Mouse (Mus musculus): ENCODE measurements at regions not wholly inside any gene's neighbourhood (a gene's known extent, or its start where the extent isn't known, plus 50 kb on each side); places are given as distances from the start of the nearest gene placed in this dataset.

DNA sequence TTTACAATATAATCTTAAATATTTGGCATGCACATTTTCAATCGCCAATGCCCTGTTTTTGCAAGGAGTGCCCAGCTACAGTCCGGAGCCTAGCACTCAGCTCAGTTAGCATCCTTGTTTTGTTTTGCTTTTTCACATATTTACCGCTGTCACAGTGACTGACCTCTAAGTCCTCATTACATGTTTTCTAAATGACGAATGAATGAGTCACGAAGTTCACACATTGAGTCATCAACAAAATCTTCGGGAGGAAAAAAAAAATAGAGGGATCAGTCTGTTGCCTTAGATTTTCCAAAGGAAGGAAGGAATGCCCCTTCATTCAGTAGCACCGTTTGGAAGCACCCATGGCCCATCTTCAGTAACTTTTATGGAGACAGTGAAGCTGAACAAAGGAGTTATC is 342.9 kb upstream of the Actbl2 start:
- Histone ChIP-seq H3K4me1 (peaks cover 8% of the 10 kb centered on the region), H3K27ac (replicated peaks) (no peak overlapping the region), H3K36me3 (replicated peaks) (no peaks in the 10 kb centered on the region), H3K27me3 (replicated peaks; ENCODE audit: low read depth, poor library complexity, severe bottlenecking) (no peaks in the 10 kb centered on the region), H3K9me3 (no peaks in the 10 kb centered on the region), H3K4me3 (no peak overlapping the region)
- WGBS: 90% methylated on average over 7 of the region's 7 CpGs
- no peak for DNase-seq (ENCODE audit: low spot score)

DNA sequence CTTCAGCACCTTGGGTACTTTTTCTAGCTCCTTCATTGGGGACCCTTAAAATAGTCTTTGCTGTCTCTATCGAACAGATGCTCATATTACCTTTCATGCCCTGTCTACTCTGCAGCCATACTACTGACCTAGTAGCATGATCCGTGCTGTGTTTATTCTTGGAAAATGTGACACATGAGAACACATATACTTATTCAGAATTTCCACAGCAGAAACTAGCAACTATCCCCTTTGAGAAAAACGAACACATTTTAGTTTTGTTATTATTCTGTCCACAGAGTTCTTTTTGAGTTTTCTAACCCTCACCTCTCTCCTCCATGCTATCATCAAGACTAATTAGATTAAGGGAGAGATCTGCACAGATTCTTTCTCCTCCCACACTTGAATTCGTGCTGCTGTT is 341.6 kb upstream of the Actbl2 start:
- no peak overlapping the region for H3K4me3 ChIP-seq
- WGBS: 81% methylated on average over 4 of the region's 4 CpGs

GRCm38 (mm10) chr13:110913687-110914086 is 341.1 kb upstream of the Actbl2 start:
- no peaks in the 10 kb centered on the region for H3K9me3 ChIP-seq
- H3K27me3 ChIP-seq (replicated peaks; ENCODE audit: low read depth, poor library complexity, severe bottlenecking): no peaks in the 10 kb centered on the region
- no peak overlapping the region for H3K27ac ChIP-seq (replicated peaks)
- H3K36me3 ChIP-seq (replicated peaks): no peaks in the 10 kb centered on the region
- no peaks in the 10 kb centered on the region for H3K4me1 ChIP-seq
- DNase-seq (ENCODE audit: low spot score): no peak
- 87% methylated on average over 5 of the region's 5 CpGs for WGBS
- H3K4me3 ChIP-seq: no peak overlapping the region

More for the DNA sequence above, 341.6 kb upstream of the Actbl2 start:
- Histone ChIP-seq H3K27ac (replicated peaks) (no peak overlapping the region), H3K4me1 (no peaks in the 10 kb centered on the region), H3K36me3 (replicated peaks) (no peaks in the 10 kb centered on the region), H3K27me3 (replicated peaks; ENCODE audit: low read depth, poor library complexity, severe bottlenecking) (no peaks in the 10 kb centered on the region), H3K9me3 (no peaks in the 10 kb centered on the region)
- no peak for DNase-seq (ENCODE audit: low spot score)

DNA sequence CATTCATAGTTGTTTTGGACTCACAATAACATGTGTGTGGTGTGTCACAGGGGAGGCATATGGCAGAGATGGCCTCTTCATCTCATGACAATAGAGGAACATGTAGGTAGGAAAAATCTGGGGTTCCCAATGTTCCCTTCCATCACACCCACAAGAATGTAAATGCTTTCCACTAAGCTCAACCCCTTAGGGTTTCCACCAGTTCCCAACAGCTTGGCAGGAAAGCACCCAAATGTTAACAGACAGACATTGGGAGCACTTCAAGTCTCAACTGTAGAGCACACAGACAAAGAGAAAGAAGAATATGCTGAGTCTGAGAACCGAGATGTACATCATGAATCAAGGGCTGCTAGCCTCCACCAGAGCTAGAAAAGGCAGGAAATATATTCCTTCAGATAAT is 339.7 kb upstream of the Actbl2 start:
- H3K9me3 ChIP-seq: no peaks in the 10 kb centered on the region
- H3K36me3 ChIP-seq (replicated peaks): no peaks in the 10 kb centered on the region
- H3K27ac ChIP-seq (replicated peaks): no peak overlapping the region
- DNase-seq (ENCODE audit: low spot score): no peak
- 87% methylated on average over 1 of the region's 1 CpGs for WGBS
- H3K4me1 ChIP-seq: no peaks in the 10 kb centered on the region
- no peaks in the 10 kb centered on the region for H3K27me3 ChIP-seq (replicated peaks; ENCODE audit: low read depth, poor library complexity, severe bottlenecking)
- no peak overlapping the region for H3K4me3 ChIP-seq

DNA sequence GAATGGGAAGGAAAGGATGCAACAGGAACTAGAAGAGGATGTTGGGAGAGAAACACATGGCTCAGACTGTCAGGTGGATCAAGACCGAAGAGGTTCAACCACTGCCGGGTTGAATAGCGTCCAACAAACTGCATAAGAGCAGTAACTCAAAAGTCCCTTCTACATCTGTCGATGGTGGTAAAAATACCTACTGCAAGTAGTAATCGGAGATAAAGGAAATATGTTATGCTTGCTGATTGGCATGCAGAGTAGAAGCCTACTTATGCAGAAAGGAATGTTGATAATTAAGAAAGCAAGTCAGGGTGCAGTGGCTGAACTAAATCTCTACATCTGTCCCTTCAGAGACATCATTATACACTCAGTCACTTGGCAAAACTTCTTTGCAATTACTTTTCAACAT is 330.9 kb upstream of the Actbl2 start:
- no peaks in the 10 kb centered on the region for H3K9me3 ChIP-seq
- WGBS: 93% methylated on average over 5 of the region's 5 CpGs
- H3K27ac ChIP-seq (replicated peaks): no peak overlapping the region
- DNase-seq (ENCODE audit: low spot score): no peak
- no peaks in the 10 kb centered on the region for H3K36me3 ChIP-seq (replicated peaks)
- H3K4me3 ChIP-seq: no peak overlapping the region
- H3K27me3 ChIP-seq (replicated peaks; ENCODE audit: low read depth, poor library complexity, severe bottlenecking): no peaks in the 10 kb centered on the region
- no peaks in the 10 kb centered on the region for H3K4me1 ChIP-seq

DNA sequence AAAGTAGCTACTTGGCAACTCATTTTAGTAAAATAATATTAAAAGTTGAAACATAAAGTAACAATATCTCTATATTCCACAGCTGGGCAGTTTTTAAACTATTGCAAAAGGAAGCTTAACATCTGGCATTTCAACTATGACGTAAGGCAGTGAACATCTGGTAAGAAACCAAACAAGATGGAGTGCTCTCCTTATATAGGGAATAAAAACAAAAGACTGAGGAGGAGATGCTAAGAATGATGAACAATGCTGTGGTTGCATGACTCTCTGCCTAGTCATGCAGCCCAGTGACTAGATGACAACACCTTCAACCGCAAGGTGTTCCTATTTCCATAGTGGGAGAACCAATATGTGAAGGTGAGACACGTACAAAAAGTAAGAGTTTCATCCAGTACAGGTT is 329.9 kb upstream of the Actbl2 start:
- H3K27me3 ChIP-seq (replicated peaks; ENCODE audit: low read depth, poor library complexity, severe bottlenecking): no peaks in the 10 kb centered on the region
- no peaks in the 10 kb centered on the region for H3K36me3 ChIP-seq (replicated peaks)
- 92% methylated on average over 3 of the region's 3 CpGs for WGBS
- H3K9me3 ChIP-seq: no peaks in the 10 kb centered on the region
- no peak overlapping the region for H3K4me3 ChIP-seq
- DNase-seq (ENCODE audit: low spot score): no peak
- H3K27ac ChIP-seq (replicated peaks): no peak overlapping the region
- no peaks in the 10 kb centered on the region for H3K4me1 ChIP-seq

DNA sequence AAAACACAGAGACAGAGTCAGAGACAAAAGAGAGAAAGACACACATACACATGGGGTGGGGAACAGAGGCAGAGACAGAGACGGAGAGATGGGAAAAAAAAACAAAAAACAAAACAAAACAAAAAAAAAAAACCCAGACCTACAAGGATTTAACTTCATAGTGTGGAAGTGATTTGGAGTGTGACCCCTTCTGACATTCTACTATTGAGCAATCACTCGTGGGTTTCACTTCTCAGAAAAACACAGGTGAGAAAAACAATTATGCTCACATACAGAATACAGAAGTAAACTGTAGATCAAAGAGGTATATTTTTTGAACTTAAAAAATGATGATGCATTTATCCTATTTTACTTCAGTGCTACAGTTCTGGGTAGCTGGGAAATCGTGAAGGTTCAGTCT is 326.7 kb upstream of the Actbl2 start:
- WGBS: 72% methylated on average over 3 of the region's 3 CpGs
- Histone ChIP-seq H3K4me1 (no peaks in the 10 kb centered on the region), H3K27me3 (replicated peaks; ENCODE audit: low read depth, poor library complexity, severe bottlenecking) (no peaks in the 10 kb centered on the region), H3K9me3 (no peaks in the 10 kb centered on the region), H3K27ac (replicated peaks) (no peak overlapping the region), H3K36me3 (replicated peaks) (no peaks in the 10 kb centered on the region), H3K4me3 (no peak overlapping the region)
- DNase-seq (ENCODE audit: low spot score): no peak

DNA sequence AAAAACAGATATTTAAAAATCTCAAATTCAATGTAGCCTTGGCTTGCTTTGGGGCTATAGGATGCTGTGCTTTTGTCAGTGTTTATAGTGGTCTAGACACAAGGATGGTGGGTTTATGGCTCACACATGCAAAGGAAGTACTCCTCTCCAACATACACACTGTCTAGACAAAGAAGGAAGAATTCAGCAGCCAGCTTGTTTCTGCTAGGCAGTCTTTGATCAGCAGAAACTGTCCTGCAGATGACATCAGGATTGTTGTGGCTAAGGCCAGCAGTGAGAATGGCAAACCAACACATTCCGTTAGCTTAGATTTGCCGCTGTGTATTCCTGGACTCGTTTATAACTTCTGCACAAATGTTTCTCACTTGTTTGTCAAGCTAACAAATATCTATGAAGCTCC is 325.9 kb upstream of the Actbl2 start:
- H3K9me3 ChIP-seq: no peaks in the 10 kb centered on the region
- H3K36me3 ChIP-seq (replicated peaks): no peaks in the 10 kb centered on the region
- 82% methylated on average over 3 of the region's 3 CpGs for WGBS
- DNase-seq (ENCODE audit: low spot score): no peak
- H3K27me3 ChIP-seq (replicated peaks; ENCODE audit: low read depth, poor library complexity, severe bottlenecking): no peaks in the 10 kb centered on the region
- H3K4me1 ChIP-seq: no peaks in the 10 kb centered on the region
- H3K27ac ChIP-seq (replicated peaks): no peak overlapping the region
- H3K4me3 ChIP-seq: no peak overlapping the region

- Histone ChIP-seq H3K36me3 (replicated peaks) (no peaks in the 10 kb centered on the region), H3K4me3 (no peak overlapping the region), H3K4me1 (no peaks in the 10 kb centered on the region), H3K27me3 (replicated peaks; ENCODE audit: low read depth, poor library complexity, severe bottlenecking) (no peaks in the 10 kb centered on the region), H3K9me3 (no peaks in the 10 kb centered on the region), H3K27ac (replicated peaks) (no peak overlapping the region)
- no peak for DNase-seq (ENCODE audit: low spot score)
- 94% methylated on average over 1 of the region's 1 CpGs for WGBS
Measured at GRCm38 (mm10) chr13:110929579-110929978, 325.2 kb upstream of the Actbl2 start.

GRCm38 (mm10) chr13:110941587-110941986 is 313.2 kb upstream of the Actbl2 start:
- Histone ChIP-seq H3K36me3 (replicated peaks) (no peaks in the 10 kb centered on the region), H3K27ac (replicated peaks) (no peak overlapping the region), H3K27me3 (replicated peaks; ENCODE audit: low read depth, poor library complexity, severe bottlenecking) (no peaks in the 10 kb centered on the region), H3K4me1 (peaks cover 8% of the 10 kb centered on the region; the same call in 1 of the 2 replicates), H3K9me3 (no peaks in the 10 kb centered on the region), H3K4me3 (no peak overlapping the region)
- WGBS: 71% methylated on average over 1 of the region's 1 CpGs
- DNase-seq (ENCODE audit: low spot score): no peak

- H3K4me3 ChIP-seq: no peak overlapping the region
- no peaks in the 10 kb centered on the region for H3K36me3 ChIP-seq (replicated peaks)
Measured at GRCm38 (mm10) chr13:110942986-110943644, 311.7 kb upstream of the Actbl2 start.

DNA sequence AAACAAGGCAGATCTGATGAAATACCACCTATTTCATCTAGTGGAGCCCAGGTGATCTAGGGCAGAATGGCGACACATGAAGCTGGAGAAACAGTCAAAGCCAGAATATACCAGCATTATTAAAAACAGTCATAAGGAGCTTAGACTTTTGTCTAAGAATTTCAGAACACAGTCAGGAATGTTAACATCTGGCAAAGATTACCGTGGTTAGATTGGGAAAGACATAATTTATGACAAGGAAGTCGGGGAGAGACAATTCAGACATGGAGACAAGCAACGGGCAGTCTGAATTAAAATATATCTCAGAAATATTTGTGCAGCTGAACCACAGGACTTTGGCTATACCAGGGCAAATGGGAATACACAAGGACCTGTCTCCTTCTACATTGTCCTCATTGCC is 310.8 kb upstream of the Actbl2 start:
- H3K27ac ChIP-seq (replicated peaks): peak overlapping the region; percentile 45; the same call in 1 of the 2 replicates
- 54% methylated on average over 4 of the region's 4 CpGs for WGBS

More at GRCm38 (mm10) chr13:110942986-110943644, 311.7 kb upstream of the Actbl2 start:
- Histone ChIP-seq H3K4me1 (peaks cover 8% of the 10 kb centered on the region; the same call in 1 of the 2 replicates), H3K27ac (replicated peaks) (no peak overlapping the region; the same call in 1 of the 2 replicates), H3K9me3 (no peaks in the 10 kb centered on the region), H3K27me3 (replicated peaks; ENCODE audit: low read depth, poor library complexity, severe bottlenecking) (no peaks in the 10 kb centered on the region)
- 89% methylated on average over 4 of the region's 4 CpGs for WGBS
- DNase-seq (ENCODE audit: low spot score): no peak

DNA sequence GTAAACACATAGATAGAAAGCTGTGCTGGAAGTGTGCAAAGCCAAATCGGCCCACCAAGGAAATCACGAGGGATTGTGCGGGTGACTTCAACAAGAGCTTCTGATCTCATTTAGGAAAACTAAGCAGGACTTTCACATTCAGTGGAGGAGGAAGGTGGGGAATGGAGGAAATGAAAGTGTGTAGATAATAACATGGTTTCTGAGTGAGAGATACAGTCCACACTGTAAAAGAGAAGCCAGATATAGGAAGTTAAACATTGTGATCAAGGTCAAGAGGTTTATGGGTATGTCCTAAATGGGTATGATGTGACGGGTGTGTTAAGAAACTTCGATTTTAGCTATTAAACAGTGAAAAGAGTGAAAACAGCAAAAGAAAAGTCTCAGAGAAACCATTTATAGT is 310.1 kb upstream of the Actbl2 start:
- no peaks in the 10 kb centered on the region for H3K27me3 ChIP-seq (replicated peaks; ENCODE audit: low read depth, poor library complexity, severe bottlenecking)
- no peaks in the 10 kb centered on the region for H3K36me3 ChIP-seq (replicated peaks)
- H3K9me3 ChIP-seq: no peaks in the 10 kb centered on the region
- peaks cover 8% of the 10 kb centered on the region; the same call in 1 of the 2 replicates for H3K4me1 ChIP-seq
- WGBS: 90% methylated on average over 5 of the region's 5 CpGs
- H3K4me3 ChIP-seq: no peak overlapping the region
- DNase-seq (ENCODE audit: low spot score): no peak
- no peak overlapping the region for H3K27ac ChIP-seq (replicated peaks)

More for the DNA sequence above, 310.8 kb upstream of the Actbl2 start:
- Histone ChIP-seq H3K9me3 (no peaks in the 10 kb centered on the region), H3K27me3 (replicated peaks; ENCODE audit: low read depth, poor library complexity, severe bottlenecking) (no peaks in the 10 kb centered on the region), H3K36me3 (replicated peaks) (no peaks in the 10 kb centered on the region), H3K4me1 (peaks cover 8% of the 10 kb centered on the region; the same call in 1 of the 2 replicates), H3K4me3 (no peak overlapping the region)
- no peak for DNase-seq (ENCODE audit: low spot score)
